Mouse (Mus musculus) frontal cortex, postnatal 14 days (tissue): ENCODE results near the gene Anln.
A peak's percentile ranks its signal among the peaks of the same experiment; 100 is the strongest.
"Not testable (repeated sequence)": the region's sequence is repeated elsewhere in the genome, so short reads cannot be mapped to it uniquely, and the experiment has no call there.

Experiments
- DNase-seq, 2 experiments: peaks; one replicate each; pipeline ENCODE4 v3.0.0; 2022; ENCODE audit warnings: low spot score in 2 of 2

The Anln gene

GRCm38 (mm10) chr9:22389021-22389476 lies at the start of gene Anln:
Gene Anln (minus strand): TSS chr9:22389188.
- DNase-seq, result peak; percentile 67 to 74

DNA sequence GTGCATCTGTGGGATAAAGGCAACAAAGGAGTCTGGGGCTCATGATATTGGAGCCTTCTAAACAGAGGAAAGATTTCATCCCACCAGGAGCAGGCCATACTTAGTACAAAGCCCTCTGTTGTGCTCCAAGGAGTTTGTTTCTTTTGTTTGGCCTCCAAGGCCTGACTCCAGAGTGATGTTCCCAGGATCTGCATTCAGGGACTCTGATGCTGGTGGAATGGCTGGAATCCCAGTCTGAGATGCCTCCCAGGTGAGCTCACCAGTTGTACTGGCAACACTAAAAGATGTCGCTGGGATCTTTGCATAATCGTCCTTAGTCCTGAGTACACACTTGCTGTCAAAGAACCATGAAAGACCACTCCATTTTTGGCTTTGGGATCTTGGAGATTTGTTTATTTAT lies 45.1 kb upstream of the Anln start:
- DNase-seq, result no peak

GRCm38 (mm10) chr9:22433221-22433620 lies 44.2 kb upstream of the Anln start:
- DNase-seq, result no peak

DNA sequence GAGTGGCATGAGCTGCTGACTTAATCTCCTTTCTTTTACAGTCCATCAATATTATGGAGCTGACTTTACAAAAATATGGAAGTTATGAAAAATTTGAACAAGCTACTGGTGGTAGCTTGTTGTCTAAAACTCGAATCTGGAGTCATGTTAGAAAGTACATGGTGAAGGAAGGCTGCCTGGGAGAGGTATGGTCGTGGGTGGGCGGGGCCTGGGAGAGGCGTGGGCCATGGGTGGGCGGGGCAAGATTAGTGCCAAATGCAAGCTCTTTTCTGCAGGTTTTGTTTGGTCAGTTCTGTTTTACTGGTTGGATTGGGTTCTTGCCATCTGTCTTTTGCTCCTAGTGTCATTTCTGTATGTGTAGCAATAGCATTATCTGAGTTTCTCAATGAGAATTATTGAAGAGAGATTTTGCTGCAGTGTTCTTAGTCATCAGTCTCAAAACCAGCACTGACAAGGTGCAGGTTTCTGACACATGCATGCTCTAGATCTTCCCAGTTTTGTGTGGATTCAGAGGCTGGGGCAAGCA lies 41.4 kb upstream of the Anln start:
- no peak for DNase-seq

- no peak for DNase-seq
These were observed 40.7 kb upstream of the Anln start for GRCm38 (mm10) chr9:22429533-22430241.

GRCm38 (mm10) chr9:22428666-22429410 lies 39.9 kb upstream of the Anln start:
- no peak for DNase-seq

DNA sequence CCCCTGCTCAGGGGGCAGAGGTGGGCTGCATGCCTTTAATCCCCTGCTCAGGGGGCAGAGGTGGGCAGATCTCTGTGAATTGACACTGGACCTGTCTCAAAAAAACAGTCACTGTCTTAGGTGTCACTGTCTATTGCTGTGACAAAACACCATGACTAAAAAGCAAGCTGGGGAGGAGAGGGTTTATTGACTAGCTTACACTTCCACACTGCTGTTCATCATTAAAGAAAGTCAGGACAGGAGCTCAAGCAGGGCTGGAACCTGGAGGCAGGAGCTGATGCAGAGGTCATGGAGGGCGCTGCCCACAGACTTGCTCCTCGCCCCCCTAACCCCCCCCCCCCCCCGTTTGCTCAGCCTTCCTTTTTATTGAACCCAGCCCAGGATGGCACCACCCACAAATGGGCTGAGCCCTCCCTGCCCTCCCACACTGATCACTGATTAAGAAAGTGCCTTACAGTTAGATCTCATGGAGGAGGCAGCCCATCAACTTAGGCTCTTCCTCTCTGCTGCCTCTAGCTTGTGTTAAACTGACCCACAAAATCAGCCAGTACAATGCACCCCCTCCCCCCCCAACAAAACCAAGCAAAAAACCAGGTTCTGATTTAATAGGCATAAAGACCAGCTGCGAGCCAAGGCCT lies 39.2 kb upstream of the Anln start:
- DNase-seq, result no peak

DNA sequence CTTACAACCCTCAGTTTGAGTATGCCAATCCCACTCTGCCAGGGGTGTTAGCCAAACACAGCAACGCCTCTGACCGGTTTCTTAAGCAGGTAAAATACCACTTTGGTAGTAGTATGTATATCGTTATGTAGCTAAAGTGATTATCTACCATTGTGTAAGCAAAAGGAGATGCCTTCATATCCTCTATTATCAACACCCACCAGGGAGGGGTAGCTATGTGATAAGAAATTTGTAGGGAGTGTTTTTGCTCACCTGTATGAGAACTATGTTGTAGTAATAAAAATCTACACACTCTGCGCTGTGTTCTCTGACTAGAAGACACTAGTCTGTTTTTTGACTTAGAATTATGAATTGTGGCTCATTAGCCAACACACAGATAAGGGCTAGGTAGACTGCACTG lies 35.7 kb upstream of the Anln start:
- no peak for DNase-seq

GRCm38 (mm10) chr9:22424196-22424595 lies 35.2 kb upstream of the Anln start:
- DNase-seq, result no peak

DNA sequence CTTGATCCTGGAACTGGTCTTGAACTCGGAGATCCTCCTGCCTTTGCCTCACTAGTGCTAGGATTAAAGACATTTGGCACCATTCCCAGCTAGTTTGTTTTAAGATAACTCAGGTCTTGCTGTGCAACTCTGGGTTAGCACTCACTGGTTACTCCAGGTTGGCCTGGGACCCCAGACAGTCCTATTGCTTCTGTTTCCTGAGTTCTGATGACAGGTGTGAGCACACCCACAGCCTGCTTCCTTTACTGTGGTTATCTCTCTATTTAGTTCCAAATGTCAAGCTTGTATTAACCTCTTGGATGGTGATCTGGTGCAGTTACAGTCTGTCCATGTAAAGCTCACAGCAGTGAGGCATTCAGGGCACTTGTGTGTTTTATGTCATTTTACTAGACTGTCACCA lies 34.5 kb upstream of the Anln start:
- no peak for DNase-seq

DNA sequence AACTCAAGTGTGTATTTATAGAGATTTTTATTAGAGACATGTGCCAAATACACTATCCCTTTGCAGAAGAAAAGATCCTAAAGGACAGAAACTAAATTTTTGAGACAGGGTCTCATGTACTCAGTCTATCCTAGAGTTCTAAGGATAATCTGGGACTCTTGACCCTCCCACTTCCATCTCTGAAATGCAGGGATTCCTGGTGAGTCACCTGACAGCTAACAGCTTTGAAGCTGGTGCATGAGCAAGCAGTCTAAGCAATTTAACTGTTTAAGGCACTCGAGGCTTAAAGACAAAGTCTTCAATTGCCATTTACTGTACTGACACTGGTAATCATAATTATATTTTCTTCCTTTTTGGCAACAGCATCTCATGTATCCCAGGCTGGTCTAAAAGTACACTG lies 33.6 kb upstream of the Anln start:
- DNase-seq, result no peak

DNA sequence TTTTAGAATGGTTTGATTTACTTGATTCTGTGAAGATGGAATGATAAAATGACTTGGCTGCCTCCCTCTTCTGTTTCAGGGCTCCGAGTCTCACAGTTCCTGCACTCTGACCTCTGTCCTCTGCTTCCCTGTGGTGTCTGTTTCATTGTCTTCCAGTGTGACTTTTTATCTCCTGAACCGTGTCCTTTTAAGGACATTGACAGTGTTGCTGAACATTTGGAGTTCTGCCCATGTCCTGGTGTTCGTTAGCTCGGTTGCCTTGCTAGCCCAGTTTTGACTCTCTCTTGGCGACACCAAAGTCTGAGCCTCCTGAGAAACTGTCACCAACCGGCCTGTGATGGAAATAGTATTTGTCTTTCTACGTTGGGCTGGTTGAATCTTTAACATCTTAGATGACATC lies 31.5 kb upstream of the Anln start:
- DNase-seq, result no peak

GRCm38 (mm10) chr9:22419877-22420276 lies 30.9 kb upstream of the Anln start:
- DNase-seq, result no peak

- no peak for DNase-seq
These were observed 28.6 kb upstream of the Anln start for GRCm38 (mm10) chr9:22417547-22417946.

GRCm38 (mm10) chr9:22416187-22416586 lies 27.2 kb upstream of the Anln start:
- DNase-seq, result no peak

DNA sequence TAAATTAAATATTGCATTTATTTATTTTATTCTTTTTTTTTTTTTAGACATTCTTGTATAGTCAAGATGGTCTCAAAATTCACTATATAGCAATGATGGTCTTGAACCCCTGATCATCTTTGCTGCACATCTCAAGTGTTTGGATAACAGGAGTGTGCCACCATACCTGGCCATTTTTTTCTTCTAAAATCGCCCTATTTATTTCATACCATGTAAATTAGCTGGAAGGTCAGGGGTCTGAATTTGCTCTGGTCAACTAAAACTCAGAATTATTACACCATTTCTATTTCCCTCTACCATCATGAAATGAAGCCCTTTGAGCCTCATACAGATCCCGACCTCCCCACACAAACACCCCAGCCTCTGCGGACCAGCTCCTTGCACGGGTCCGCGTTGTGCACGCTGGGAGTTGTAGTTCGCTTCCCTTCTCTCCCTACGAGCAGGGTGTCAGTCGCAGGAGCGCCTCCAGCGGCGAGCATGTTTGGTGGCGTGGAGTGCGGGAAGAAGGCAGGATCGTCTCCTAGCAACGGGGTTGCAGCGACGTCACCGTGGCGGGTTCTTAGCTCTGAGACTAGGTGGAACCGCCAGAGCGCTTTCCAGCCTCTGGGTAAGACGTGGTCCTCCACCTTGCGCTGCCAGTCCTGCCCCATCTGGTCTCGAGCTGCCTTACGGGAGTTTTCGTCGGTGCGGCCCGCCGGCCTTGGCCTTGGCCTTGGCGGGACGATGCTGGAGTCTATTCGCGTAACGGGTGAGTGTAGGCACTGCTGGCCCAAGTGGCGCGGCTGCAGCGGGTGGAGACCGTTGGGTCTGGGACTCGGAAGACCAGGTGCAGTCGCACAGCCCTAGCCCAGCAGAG lies 22.2 kb upstream of the Anln start, which contains the start of gene 9530077C05Rik:
9530077C05Rik (plus strand) TSS at position 512 of the 856 bp plus-strand sequence.
- DNase-seq, result peak; percentile 96

DNA sequence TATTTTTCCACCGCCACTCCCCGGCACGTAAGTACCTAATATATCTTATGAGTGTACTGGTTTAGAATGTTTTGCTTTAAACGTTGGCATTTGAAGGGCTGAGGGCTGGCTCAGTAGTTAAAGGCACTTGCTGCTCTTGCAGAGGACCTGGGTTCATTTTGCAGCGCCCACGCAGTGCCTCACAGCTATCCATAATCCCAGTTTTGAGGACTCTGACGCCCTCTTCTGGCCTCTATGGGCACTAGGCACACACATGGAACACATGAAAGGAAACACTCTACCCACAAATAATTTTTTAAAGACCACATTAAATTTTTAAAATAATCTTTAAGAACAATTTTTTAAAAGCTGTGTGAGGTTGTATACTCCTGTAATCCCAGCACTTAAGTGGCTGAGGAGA lies 20.5 kb upstream of the Anln start:
- DNase-seq, result no peak

DNA sequence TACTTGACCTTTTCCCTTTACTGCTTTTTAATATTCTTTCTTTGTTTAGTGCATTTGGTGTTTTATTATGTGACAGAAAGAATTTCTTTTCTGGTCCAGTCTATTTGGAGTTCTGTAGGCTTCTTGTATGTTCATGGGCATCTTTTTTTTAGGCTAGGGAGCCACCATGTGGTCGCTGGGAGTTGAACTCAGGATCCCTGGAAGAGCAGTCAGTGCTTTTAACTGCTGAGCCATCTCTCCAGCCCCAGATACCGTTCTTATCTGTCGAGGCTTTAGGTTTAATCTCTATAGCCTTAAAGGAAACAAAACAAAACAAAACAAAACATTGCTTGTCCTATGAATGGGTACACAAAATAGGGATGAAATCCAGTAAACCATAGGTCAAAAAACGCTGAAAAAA lies 19.4 kb upstream of the Anln start:
- DNase-seq, result not testable (repeated sequence)

DNA sequence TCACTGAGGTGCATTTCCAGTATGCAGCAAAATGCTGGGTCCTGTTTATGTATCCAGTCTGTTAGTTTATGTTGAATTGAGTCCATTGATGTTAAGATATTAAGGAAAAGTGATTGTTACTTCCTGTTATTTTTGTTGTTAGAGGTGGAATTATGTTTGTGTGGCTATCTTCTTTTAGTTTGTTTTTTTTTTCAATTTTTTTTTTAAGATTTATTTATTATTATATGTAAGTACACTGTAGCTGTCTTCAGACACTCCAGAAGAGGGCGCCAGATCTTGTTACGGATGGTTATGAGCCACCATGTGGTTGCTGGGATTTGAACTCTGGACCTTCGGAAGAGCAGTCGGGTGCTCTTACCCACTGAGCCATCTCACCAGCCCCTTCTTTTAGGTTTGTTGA lies 18.6 kb upstream of the Anln start:
- DNase-seq, result not testable (repeated sequence)

GRCm38 (mm10) chr9:22405414-22405813 lies 16.4 kb upstream of the Anln start:
- no peak for DNase-seq

DNA sequence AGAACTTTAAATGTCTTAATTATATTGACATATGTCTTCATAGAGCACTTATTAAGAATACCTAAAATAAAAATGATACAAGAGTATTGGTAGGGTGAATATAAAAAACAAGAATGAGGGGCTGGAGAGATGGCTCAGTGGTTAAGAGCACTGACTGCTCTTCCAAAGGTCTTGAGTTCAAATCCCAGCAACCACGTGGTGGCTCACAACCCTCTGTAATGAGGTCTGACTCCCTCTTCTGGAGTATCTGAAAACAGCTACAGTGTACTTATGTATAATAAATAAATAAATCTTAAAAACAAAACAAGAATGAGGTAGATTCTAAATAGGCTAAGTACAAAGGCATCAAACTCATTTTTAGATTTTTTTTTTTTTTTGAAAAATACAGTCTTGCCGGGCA lies 14.5 kb upstream of the Anln start:
- not testable (repeated sequence) for DNase-seq

DNA sequence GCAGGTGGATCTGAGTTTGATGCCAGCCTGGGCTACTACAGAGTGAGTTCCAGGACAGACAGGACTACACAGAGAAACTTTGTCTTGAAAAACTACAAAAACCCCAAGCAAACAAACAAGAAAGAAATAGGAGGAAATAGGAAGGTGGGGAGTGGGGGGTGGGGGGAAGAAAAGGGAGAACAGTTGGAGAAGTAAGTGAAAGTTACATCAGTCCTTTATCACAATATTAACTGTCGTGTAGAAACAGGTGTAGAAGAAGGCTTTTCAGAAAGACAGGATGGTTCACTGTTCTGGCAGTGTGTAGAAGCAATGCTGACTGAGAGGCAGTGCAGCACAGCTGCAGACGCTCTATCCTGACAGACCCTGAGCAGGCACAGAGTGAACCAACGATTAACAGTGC lies 14.0 kb upstream of the Anln start:
- DNase-seq, result no peak
